Mouse (Mus musculus): ENCODE data around the gene Tmem107.
"Not testable (repeated sequence)": the region's sequence is repeated elsewhere in the genome, so short reads cannot be mapped to it uniquely, and the experiment has no call there.

Tmem107 gene

DNA sequence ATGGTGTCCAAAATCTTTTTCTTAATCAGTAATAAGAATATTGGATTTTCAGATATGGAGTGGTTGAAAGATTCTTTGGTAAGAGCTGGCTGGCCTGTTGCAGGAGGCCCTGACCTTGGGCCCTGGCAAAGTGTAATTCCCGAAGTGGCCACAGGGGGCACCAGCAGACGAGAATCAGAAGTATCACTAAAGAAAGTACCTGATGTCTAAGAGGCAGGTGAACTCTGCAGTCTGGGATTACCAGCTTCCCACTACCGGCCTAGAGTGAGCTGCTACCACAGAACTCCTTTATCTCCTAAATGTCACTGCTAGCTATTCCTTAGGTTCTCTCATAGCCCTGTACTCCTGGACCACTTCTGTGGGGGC is 21.8 kb downstream of the Tmem107 start:
- peak; percentile 87 for DNase-seq (ENCODE audit: low read depth, low spot score)

DNA sequence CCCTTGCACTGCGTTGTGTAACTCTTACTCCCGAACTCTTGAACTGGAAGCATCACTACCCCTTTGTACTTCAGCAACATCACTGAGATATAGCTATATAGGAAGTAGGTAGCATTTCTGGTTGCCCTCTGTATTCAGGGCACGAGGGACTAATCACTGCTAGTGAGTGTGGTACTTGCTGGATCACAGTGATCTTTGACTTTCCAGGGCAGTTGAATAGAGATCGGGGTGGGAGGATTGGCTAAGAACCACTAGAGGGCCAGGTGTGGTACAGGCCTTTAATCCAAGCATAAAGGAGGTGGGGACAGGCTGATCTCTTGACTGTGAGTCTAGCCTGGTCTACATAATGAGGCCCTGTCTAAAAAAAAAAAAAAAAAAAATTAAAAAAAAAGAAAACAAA is 22.3 kb downstream of the Tmem107 start:
- DNase-seq (ENCODE audit: low read depth, low spot score) = peak; percentile 67

DNA sequence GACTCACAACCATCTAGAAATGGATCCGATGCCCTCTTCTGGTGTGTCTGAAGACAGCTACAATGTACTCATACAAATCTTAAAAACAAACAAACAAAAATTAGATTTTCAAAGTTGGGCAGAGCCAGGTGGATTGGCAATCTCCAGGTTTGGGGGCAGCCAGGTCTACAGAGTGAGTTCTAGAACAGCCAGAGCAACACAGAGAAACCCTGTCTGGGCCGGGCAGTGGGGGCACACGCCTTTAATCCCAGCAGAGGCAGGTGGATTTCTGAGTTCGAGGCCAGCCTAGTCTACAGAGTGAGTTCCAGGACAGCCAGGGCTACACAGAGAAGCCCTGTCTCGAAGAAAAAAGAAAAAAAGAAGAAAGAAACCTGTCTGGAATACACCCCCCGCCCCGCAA is 23.2 kb downstream of the Tmem107 start:
- not testable (repeated sequence) for DNase-seq (ENCODE audit: low read depth, low spot score)

DNA sequence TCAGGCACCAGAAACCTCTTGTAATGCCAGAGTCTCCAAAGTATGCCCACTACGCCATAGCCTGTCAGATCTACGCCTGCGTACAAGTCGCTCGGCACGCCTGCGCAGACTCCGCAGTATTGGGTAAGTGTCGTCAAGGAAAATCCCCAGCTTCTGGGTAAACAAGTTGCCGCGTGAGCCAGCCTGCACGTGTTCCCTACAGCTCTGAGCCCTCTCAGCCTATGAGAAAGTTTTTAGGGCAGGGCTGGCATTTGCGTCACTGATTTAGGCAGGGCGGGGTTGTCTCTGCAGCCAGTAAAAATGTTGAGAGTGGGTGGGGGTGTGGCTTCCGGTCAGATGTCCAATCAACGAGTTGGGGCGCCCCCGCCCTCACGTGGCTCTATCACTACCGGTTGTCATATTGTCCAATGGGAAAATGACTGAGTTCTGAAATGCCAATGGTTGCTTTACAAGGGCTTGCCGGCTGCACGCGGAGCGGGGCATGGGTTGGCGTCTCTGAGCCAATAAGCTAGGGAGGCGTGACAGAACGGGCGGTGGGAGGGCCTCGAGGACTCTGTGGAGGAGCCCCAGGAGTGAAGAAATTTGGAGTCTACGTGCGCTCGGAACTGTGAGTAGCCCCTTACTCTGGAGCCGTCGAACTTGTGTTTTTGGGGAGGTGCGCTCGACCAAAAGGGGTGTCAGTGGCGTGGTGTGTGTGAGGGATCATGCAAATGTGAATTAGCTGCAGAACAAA is 24.3 kb downstream of the Tmem107 start, which contains the start of gene Per1:
Per1 (plus strand) TSS at position 521 of the 733 bp plus-strand sequence.
- peak; percentile 100 for DNase-seq (ENCODE audit: low read depth, low spot score)

DNA sequence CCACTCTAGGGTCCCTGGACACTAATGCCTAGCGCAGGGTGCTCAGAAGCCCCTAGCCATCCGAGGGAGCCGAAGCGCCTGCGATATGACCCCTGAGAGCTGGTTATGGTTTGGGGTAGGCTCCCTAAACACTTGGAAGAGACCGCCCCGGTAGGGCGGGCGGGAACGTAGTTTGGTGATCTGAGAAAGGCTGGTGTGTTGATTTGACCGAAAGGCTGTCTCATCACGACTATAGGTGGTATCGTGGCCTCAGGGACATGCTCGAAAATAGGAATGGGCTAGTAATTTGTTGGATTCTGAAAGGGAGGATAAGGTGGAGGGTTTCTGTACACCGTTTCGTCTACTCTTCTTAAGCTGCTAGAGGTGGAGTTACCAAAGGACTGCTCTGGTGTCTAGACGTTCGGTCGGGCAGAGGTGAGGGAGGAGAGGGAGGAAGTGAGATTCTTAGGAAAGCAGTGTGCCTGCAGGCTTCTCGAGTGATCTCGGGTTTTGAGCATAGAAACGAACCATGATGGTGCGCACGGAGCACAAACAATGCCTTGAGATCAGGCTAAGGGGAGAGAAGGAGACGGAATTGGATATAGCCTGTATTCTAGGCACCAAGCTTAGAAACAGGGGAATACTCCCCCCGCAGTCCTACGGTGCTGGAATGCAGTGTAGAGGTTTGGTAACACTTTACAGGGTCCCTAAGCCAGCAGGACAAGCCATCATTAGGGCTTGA is 25.1 kb downstream of the Tmem107 start:
- peak; percentile 84 for DNase-seq (ENCODE audit: low read depth, low spot score)

DNA sequence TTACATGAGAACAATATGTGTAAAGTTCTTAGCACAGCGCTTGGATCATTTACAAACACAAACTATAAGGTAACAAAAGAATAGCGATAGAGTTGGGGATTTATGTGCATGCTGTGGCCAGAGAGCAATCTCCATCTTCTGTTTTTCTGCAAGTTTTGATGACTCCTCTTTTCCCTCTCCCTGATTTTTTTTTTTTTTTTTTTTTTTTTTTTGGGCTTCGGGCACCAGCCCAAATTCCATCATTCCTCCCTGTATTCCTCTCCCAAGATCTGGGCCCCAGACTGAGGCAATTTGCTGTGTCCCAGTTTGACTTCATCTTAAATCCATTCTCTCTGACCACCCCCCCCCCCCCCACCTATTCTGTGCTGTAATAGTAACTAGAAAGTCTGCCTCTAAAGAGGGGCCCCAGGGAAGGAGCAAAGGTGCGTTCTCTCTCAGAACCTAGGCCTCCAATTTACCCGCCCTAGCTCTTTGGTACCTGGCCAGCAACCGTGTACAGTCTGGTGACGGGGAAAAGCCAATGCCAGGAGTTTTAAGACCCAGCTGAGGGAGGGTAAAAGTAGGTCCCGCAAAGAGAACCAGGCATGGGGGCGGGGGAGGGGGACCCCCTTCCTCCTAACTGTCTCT is 25.9 kb downstream of the Tmem107 start:
- no peak for DNase-seq (ENCODE audit: low read depth, low spot score)

DNA sequence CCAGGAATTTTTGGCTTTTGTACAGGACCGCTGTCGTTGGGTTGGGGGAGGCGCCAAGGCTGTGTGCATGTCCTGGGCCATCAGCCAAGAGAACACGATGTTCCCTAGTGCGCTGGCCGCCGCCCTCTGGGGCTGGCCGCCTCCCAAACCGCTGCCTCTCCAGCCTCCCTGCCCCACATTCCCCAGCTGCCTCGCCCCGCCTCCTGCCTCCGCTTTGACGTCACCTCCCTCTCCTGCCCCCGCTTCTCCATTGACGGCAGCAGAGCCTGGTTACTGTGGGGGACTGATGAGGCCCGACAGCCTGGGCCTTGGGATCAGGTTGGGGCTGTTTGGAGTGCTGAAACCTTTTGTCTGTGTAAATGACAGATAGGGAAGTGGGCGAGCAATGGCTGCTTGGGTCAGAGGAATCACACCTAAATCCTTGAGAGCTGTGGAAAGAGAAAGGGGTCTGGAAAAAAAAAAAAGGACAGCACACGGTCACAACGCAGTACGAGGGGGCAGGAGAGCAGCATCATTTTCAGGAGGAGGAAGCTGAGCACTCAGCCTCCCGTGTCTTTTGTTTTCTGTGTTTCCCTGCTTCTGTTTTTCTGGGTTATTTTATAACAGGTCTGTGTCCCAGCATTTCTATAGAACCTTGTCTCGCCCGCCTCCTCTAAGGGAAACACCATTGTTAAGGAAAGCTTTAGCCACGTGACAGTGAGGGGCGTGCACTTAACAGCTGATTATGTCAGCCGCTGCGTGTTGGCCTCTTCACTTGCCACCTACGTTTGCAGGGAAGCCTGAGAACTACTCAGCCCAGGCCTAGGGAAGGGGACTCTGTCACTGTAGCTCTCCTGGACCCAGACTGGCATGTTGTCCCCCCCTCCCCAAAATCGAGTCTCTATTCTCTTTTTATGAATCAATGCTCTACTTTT is 26.6 kb downstream of the Tmem107 start:
- DNase-seq (ENCODE audit: low read depth, low spot score) = peak; percentile 93

DNA sequence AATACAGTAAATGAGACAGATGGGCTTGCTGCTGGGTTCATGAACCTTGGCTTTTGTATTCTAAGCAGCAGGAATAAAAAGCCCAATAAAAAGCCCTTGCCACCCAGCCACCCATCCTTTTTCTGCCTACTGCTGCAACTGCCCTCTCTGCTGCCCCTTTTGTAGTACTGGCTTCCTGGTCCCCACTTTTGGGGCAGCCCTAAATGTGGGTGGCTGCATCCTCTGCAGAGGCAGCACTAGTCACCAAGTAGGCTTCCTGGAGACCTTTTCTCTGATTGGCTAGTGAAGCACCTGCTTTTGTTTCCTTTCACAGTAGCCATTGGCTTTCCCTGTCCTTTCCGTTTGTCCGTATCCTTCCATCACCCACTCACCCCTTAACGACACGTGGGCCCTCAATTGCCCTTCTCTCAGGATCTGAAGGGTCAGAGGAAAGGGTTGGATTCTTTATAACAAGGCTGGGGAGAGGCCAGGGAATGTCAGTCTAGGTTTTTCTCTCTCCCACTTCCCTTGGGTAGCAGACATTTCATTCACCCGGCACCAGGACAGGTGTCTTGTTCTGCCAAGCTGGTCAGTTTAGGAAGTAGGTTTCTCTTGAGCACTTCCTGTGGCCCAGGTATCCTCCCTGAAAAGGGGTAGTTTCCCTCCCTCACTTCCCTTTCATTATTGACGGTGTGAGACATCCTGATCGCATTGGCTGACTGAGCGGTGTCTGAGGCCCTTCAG is 27.6 kb downstream of the Tmem107 start:
- DNase-seq (ENCODE audit: low read depth, low spot score) = peak; percentile 85

DNA sequence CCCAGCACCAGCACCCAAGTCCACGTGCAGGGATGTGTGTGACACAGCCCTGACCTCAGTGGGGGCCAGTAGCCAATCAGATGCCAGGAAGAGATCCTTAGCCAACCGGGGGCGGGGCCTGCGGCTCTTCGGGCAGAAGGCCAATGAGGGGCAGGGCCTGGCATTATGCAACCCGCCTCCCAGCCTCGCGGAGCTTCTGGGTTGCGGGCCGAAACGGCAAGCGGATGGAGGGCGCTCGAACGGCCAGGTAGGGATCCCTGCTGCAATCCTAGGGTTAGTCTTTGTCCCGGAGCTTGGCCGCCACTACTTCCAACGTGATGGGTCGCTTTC is 28.1 kb downstream of the Tmem107 start:
- peak; percentile 97 for DNase-seq (ENCODE audit: low read depth, low spot score)

DNA sequence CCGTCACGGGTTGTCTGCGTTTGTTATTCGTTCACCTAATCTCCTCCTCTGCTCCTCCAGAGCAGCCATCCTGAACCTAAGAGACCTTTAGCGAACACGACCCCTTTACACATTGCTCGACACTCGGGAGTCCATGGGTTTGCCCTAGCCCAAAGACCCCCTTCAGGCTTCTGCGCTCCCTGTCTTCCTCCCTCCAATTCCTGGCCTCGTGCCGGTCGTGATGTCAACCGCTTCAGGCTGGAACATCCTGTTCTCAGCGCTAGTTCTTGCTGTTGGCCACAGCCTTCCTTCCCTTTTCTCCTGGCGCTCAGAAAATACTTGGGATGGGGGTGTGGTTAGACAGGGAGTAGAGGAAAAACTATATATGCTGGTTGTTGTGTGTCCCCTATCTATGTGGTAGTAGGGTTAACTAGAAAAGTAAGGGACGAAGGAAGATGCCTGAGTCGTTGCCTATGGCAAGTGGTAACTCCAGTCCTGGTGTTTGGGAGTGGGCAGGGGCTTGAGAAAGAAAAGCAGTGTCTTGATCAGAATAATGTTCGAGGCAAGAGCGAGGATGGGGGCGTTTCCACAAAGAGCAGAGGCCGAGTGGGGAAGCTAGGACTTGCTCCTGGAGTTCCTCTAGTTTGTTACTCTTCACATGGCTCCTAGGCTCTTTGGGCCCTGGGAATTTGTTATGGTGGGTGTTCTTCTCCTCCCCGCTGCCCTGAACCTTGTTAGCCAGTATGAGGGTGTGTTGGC is 28.7 kb downstream of the Tmem107 start:
- DNase-seq (ENCODE audit: low read depth, low spot score) = no peak

DNA sequence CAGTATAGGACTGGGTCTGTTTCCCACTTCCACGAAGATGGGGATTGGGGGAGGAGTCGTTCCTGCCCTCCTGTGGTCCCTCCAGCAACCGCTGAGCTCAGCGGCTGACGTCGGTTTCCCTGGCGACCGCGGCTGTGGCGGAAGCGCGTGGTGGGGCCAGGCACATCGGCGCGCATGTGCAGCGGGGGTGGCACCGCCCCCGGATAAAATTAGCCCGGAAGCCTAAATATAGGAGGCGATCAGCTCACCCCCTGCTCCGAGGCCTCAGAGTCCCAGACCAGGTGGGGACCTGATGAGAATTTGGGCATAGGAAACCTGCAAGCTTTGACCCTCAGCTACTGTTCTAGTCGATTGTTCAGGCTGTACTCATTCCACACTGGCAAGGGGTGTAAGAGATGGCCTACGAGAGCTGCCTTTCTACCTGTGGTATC is 29.3 kb downstream of the Tmem107 start:
- peak; percentile 96 for DNase-seq (ENCODE audit: low read depth, low spot score)

DNA sequence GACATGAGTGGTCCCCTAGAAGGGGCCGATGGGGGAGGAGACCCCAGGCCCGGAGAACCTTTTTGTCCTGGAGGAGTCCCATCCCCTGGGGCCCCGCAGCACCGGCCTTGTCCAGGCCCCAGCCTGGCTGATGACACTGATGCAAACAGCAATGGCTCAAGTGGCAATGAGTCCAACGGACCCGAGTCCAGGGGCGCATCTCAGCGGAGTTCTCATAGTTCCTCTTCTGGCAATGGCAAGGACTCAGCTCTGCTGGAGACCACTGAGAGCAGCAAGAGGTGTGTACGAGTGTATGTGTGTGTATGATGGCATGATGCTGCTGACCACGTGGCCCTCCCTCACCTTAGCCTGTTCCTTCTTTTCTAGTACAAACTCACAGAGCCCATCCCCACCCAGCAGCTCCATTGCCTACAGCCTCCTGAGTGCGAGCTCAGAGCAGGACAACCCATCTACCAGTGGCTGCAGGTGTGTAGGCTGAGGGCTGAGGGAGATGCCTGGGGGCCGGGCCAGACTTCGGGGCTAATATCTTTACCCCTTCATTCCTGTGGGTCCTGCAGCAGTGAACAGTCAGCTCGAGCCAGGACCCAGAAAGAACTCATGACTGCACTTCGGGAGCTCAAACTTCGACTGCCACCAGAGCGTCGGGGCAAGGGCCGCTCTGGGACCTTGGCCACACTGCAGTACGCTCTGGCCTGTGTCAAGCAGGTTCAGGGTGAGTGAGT is 30.2 kb downstream of the Tmem107 start:
- DNase-seq (ENCODE audit: low read depth, low spot score) = peak; percentile 23

DNA sequence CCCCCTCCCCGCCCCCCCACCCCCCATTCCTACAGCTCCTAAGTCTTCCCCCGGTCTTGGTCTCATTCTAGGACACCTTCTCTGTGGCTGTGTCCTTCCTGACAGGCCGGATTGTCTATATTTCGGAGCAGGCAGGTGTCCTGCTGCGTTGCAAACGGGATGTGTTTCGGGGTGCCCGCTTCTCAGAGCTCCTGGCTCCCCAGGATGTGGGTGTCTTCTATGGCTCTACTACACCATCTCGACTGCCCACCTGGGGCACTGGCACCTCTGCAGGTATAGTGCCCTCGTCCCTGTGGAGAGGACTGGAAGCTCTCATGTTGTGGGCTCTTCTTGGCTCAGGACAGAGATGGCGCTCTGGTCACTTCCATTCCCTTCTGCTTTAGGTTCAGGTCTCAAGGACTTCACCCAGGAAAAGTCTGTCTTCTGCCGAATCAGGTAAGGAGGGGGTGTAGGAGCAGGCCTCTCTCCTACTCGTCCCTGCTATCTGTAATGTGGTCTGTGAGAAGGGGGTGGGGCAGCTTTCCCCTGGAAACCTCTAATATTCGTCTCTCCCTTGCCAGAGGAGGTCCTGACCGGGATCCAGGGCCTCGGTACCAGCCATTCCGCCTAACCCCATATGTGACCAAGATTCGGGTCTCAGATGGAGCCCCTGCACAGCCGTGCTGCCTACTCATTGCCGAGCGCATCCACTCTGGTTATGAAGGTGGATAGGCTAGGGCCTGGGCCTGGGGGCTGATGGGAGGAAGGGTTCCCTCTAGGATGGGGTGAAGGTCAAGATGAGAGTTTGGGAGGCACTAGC is 31.2 kb downstream of the Tmem107 start:
- peak; percentile 9 for DNase-seq (ENCODE audit: low read depth, low spot score)

DNA sequence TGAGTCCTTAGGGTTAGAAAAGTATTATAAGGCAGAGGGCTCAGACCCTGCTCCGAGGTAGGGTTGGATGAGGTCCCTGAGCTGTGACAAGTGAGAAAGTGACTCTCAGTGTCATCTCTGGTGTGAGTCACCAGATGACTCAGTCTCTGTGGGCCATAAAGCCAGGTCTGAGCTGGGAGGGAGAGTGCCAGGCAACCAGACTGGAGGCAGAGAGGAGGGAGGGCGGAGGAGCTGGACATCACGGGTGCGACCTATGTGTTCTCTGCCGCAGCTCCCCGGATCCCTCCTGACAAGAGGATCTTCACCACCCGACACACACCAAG is 31.8 kb downstream of the Tmem107 start:
- peak; percentile 10 for DNase-seq (ENCODE audit: low read depth, low spot score)

DNA sequence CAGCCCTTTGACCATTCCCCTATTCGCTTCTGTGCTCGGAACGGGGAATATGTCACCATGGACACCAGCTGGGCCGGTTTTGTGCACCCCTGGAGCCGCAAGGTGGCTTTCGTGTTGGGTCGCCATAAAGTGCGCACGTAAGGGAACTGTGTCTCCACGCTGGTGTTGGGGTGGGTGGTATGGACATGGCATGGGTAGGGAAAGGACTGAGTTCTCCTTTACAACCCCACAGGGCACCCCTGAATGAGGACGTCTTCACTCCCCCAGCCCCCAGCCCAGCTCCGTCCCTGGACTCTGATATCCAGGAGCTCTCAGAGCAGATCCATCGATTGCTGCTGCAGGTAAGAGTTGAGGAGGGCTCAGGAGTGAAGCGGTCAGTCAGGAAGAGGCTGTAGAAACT is 32.5 kb downstream of the Tmem107 start:
- no peak for DNase-seq (ENCODE audit: low read depth, low spot score)

DNA sequence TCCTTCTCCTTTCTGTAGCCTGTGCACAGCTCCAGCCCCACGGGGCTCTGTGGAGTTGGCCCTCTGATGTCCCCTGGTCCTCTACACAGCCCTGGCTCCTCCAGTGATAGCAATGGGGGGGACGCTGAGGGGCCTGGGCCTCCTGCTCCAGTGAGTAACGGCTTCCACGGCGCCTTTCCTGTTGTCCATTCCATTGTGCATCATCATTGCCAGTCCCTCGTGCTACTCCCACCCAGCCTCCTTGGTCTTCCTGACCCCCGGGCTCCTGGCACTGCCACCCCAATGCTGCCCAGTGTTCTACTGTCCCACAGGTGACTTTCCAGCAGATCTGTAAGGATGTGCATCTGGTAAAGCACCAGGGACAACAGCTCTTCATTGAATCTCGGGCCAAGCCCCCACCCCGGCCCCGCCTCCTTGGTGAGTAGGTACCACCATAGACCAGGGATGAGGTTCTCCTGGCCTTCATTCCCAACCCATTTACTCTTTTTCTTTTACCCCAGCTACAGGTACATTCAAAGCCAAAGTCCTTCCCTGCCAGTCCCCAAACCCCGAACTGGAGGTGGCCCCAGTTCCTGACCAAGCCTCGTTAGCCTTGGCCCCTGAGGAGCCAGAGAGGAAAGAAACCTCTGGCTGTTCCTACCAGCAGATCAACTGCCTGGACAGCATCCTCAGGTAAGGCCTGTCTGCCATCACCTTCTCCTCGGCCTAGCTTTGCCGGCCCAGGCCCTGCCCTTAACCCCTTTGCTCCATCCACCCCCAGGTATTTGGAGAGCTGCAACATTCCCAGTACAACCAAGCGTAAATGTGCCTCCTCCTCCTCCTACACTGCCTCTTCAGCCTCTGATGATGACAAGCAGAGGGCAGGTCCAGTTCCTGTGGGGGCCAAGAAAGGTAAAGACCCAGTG is 33.2 kb downstream of the Tmem107 start:
- DNase-seq (ENCODE audit: low read depth, low spot score) = no peak

DNA sequence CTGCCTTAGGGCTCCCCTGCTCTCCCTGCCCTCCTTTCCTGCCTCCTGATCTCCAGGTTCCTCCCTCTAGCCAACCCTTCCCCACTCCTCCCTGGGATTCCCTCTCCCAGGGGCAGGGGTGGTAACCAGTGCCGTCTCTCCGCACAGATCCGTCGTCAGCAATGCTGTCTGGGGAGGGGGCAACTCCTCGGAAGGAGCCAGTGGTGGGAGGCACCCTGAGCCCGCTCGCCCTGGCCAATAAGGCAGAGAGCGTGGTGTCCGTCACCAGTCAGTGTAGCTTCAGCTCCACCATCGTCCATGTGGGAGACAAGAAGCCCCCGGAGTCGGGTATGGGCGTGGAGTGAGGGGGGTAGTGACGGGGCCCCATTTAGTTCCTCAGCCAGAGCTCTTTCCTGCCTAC is 33.9 kb downstream of the Tmem107 start:
- peak; percentile 8 for DNase-seq (ENCODE audit: low read depth, low spot score)

DNA sequence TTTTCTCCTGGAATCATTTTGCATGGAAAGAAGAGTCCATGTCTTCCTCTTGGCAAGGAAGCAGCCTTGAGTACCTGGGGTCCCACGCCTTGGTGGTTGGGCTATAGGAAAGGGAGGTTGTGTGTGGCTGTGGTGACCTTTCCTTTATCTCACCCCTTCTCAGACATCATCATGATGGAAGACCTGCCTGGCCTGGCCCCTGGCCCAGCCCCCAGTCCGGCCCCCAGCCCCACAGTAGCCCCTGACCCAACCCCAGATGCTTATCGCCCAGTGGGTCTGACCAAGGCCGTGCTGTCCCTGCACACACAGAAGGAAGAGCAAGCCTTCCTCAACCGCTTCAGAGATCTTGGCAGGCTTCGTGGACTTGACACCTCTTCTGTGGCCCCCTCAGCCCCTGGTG is 34.6 kb downstream of the Tmem107 start:
- no peak for DNase-seq (ENCODE audit: low read depth, low spot score)
